Mouse (Mus musculus) kidney, postnatal 0 days (tissue): ENCODE measurements at regions not wholly inside any gene's neighbourhood (a gene's known extent, or its start where the extent isn't known, plus 50 kb on each side); places are given as distances from the start of the nearest gene placed in this dataset.

ENCODE experiments used
- ATAC-seq: fragments of 200-750 bp; cut with Nextera tagmentation; replicated peaks from 2 replicates; pipeline ENCODE4 v1.8.0; 2017; ENCODE audit warnings: low read depth, moderate number of reproducible peaks, moderate TSS enrichment, moderate library complexity; ENCODE audit not compliant: low FRiP score
- DNase-seq: peaks from one replicate; pipeline ENCODE4 v3.0.0-alpha.2; 2016; ENCODE audit warnings: low spot score
- H3K27ac ChIP-seq: fragments of 300-500 bp; sonication (generic); 2 replicates; pipeline ENCODE4 v1.5.1; 2014; ENCODE audit warnings: mild to moderate bottlenecking
- H3K27me3 ChIP-seq: fragments of 300-500 bp; sonication (generic); 2 replicates; pipeline ENCODE4 v1.6.1; 2014; ENCODE audit warnings: low read length, mixed read lengths; ENCODE audit not compliant: insufficient read depth
- H3K36me3 ChIP-seq: fragments of 300-500 bp; sonication (generic); 2 replicates; pipeline ENCODE4 v1.6.1; 2014; ENCODE audit warnings: low read length, mixed read lengths; ENCODE audit not compliant: insufficient read depth
- H3K4me1 ChIP-seq: fragments of 300-500 bp; sonication (generic); replicated peaks from 2 replicates; pipeline ENCODE4 v1.6.1; 2014; ENCODE audit warnings: antibody characterized with exemption, low read length, mixed read lengths; ENCODE audit not compliant: insufficient read depth
- H3K4me2 ChIP-seq: fragments of 300-500 bp; sonication (generic); 2 replicates; pipeline ENCODE4 v1.6.1; 2014; ENCODE audit warnings: mild to moderate bottlenecking, low read length, moderate library complexity, mixed read lengths
- H3K4me3 ChIP-seq: fragments of 300-500 bp; sonication (generic); replicated peaks from 2 replicates; pipeline ENCODE4 v1.5.1; 2014; ENCODE audit warnings: low read depth, low read length
- H3K9ac ChIP-seq: fragments of 300-500 bp; sonication (generic); 2 replicates; pipeline ENCODE4 v1.6.1; 2014; ENCODE audit warnings: low read depth, low read length
- H3K9me3 ChIP-seq: fragments of 300-500 bp; sonication (generic); replicated peaks from 2 replicates; pipeline ENCODE4 v1.6.1; 2016; ENCODE audit warnings: low read length, inconsistent platforms, mixed read lengths
- CTCF ChIP-seq: IDR thresholded peaks from 2 replicates; pipeline ENCODE4 v1.5.1; 2016; ENCODE audit warnings: antibody characterized with exemption, low read depth, mild to moderate bottlenecking, moderate library complexity
- WGBS: fragments of 180-500 bp; shearing (Covaris S2); extraction: QIAGEN DNeasy Blood & Tissue Kit; methylation state at CpG from one replicate; pipeline ENCODE4 v1.1.7; 2014; 5-methylcytosine and 5-hydroxymethylcytosine counted together

- 60% methylated on average over 2 of the region's 2 CpGs for WGBS
- no peaks in the 10 kb centered on the region for H3K4me1 ChIP-seq
- ATAC-seq: no peak
Measured at GRCm38 (mm10) chr5:75738445-75738844, 163.7 kb downstream of the Kit start.

GRCm38 (mm10) chr5:75737752-75738151, 163.0 kb downstream of the Kit start:
- TF ChIP-seq CTCF: no peak
- DNase-seq (no peak), ATAC-seq (no peak)
- no peak overlapping the region for H3K4me2 ChIP-seq
- H3K27me3 ChIP-seq: no peaks in the 10 kb centered on the region
- H3K9ac ChIP-seq: no peak overlapping the region
- 93% methylated on average over 7 of the region's 7 CpGs for WGBS
- H3K27ac ChIP-seq: no peak overlapping the region
- H3K4me3 ChIP-seq: no peak overlapping the region
- H3K4me1 ChIP-seq: no peaks in the 10 kb centered on the region
- H3K36me3 ChIP-seq: no peaks in the 10 kb centered on the region
- H3K9me3 ChIP-seq: no peaks in the 10 kb centered on the region

More at GRCm38 (mm10) chr5:75738445-75738844, 163.7 kb downstream of the Kit start:
- H3K4me2 ChIP-seq: no peak overlapping the region
- no peaks in the 10 kb centered on the region for H3K27me3 ChIP-seq
- DNase-seq: no peak
- no peak overlapping the region for H3K9ac ChIP-seq
- no peak for TF ChIP-seq CTCF
- H3K4me3 ChIP-seq: no peak overlapping the region
- H3K9me3 ChIP-seq: no peaks in the 10 kb centered on the region
- no peaks in the 10 kb centered on the region for H3K36me3 ChIP-seq
- H3K27ac ChIP-seq: no peak overlapping the region

GRCm38 (mm10) chr5:75736318-75736717, 161.6 kb downstream of the Kit start:
- H3K4me2 ChIP-seq: no peak overlapping the region
- ATAC-seq (no peak), DNase-seq (no peak)
- H3K27ac ChIP-seq: no peak overlapping the region
- H3K36me3 ChIP-seq: no peaks in the 10 kb centered on the region
- no peaks in the 10 kb centered on the region for H3K4me1 ChIP-seq
- no peaks in the 10 kb centered on the region for H3K9me3 ChIP-seq
- peak; percentile 51 for TF ChIP-seq CTCF
- H3K27me3 ChIP-seq: no peaks in the 10 kb centered on the region
- H3K4me3 ChIP-seq: no peak overlapping the region
- H3K9ac ChIP-seq: no peak overlapping the region

- no peak for ATAC-seq
- Histone ChIP-seq H3K27me3 (no peaks in the 10 kb centered on the region), H3K4me2 (no peak overlapping the region), H3K4me3 (no peak overlapping the region), H3K4me1 (no peaks in the 10 kb centered on the region), H3K27ac (no peak overlapping the region), H3K9me3 (no peaks in the 10 kb centered on the region), H3K36me3 (no peaks in the 10 kb centered on the region), H3K9ac (no peak overlapping the region)
- TF ChIP-seq CTCF: no peak
- DNase-seq: no peak
- WGBS: 88% methylated on average over 14 of the region's 14 CpGs
Measured at GRCm38 (mm10) chr5:75734508-75734907, 159.8 kb downstream of the Kit start.

- Histone ChIP-seq H3K9me3 (no peaks in the 10 kb centered on the region), H3K4me2 (no peak overlapping the region), H3K27ac (no peak overlapping the region), H3K27me3 (no peaks in the 10 kb centered on the region), H3K36me3 (no peaks in the 10 kb centered on the region), H3K4me1 (no peaks in the 10 kb centered on the region), H3K4me3 (no peak overlapping the region), H3K9ac (no peak overlapping the region)
- no peak for DNase-seq
- WGBS: 92% methylated on average over 6 of the region's 6 CpGs
- no peak for TF ChIP-seq CTCF
- no peak for ATAC-seq
Measured at GRCm38 (mm10) chr5:75734043-75734442, 159.3 kb downstream of the Kit start.

- no peak for ATAC-seq
Measured at GRCm38 (mm10) chr5:75731236-75731635, 156.5 kb downstream of the Kit start.

GRCm38 (mm10) chr5:75730698-75731097, 156.0 kb downstream of the Kit start:
- Histone ChIP-seq H3K9me3 (no peaks in the 10 kb centered on the region), H3K4me1 (no peaks in the 10 kb centered on the region), H3K27me3 (no peaks in the 10 kb centered on the region), H3K36me3 (no peaks in the 10 kb centered on the region), H3K9ac (no peak overlapping the region), H3K27ac (no peak overlapping the region), H3K4me3 (no peak overlapping the region), H3K4me2 (no peak overlapping the region)
- no peak for DNase-seq
- 65% methylated on average over 3 of the region's 3 CpGs for WGBS
- no peak for ATAC-seq
- no peak for TF ChIP-seq CTCF

More at GRCm38 (mm10) chr5:75731236-75731635, 156.5 kb downstream of the Kit start:
- DNase-seq: no peak
- Histone ChIP-seq H3K4me2 (no peak overlapping the region), H3K4me1 (no peaks in the 10 kb centered on the region), H3K9me3 (no peaks in the 10 kb centered on the region), H3K36me3 (no peaks in the 10 kb centered on the region), H3K27me3 (no peaks in the 10 kb centered on the region), H3K27ac (no peak overlapping the region), H3K9ac (no peak overlapping the region), H3K4me3 (no peak overlapping the region)
- TF ChIP-seq CTCF: no peak
- WGBS: 78% methylated on average over 4 of the region's 4 CpGs
